Mouse (Mus musculus) cerebellum, postnatal 14 days (tissue): ENCODE measurements around the gene F2rl1.

Experiments used
- DNase-seq, 2 experiments: peaks; one replicate each; pipeline ENCODE4 v3.0.0; 2021; ENCODE audit warnings: mixed read lengths in 2 of 2

Gene F2rl1

DNA sequence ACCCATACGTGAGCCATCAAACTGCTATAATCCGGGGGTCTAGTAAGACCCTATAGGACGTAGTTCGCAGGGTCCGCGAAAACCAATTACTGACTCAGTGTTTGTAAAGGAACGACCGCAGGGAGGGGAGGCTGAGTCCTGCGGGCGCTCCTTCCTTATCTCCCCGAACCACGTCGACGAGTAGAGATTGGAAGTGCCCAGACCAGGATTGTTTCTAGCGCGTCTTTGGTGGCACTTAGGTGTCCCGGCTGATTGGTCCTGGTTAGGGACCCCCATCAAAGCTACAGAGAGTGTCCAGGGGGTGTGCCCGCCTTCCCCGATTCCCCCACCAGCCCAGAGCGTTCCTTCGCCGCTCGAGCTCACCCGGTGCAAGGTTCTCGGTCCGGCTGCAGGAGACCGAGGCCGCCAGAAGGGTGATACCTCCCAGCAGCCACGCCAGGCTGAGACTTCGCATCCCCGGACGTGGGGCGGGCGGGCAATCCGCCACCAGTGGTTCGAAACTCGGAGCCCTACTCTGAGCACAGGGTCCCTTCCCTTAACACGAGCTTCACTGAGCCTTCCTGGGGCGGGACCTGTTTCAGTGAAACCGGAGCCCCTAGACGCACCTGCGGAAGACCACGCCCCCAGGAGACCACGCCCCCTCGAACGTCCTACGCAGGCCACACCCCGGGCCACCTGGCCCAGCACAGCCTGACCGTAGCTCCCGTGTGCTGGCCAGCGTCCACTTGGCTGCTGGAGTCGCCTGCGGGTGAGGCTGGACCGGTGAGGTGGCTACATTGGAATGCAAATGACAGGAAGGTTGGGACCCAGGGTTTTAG, at the start of gene F2rl1:
Gene F2rl1 (minus strand): TSS at position 554 of the 818 bp plus-strand sequence.
- DNase-seq: peak; percentile 59 to 68

DNA sequence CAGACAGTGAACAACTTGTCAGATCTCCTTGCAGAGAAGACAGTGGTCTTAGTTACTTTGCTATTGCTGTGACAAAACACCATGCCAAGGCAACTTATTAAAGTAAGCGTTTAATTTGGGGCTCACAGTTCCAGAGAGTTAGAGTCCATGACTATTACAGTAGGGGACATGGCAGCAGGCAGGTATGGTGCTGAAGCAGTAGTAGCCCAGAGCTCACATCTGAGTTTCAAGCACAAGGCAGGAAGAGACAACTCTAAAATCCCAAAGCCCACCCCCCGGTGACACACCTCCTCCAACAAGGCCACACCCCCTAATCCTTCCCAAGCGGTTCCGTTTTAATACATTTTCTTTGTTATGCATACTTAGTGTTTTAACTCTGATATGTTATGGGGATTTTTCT, 45.9 kb upstream of the F2rl1 start:
- no peak for DNase-seq

DNA sequence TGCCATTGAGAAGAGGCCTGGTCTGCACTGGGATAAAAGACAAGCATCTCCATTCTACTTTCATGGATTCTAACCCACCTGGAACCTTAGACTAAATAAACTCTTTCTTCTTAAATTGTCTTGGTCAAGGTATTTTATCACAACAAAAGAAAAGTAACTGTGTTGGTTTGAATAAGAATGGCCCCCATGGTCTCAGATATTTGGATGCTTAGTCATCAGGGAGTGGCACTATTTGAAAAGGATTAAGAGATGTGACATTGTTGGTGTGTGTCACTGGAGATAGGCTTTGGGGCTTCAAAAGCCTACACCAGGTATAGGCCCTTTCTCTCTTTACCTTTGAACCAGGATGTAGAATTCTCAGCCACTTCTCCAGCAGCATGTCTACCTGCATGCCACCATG, 44.3 kb upstream of the F2rl1 start:
- DNase-seq: no peak

DNA sequence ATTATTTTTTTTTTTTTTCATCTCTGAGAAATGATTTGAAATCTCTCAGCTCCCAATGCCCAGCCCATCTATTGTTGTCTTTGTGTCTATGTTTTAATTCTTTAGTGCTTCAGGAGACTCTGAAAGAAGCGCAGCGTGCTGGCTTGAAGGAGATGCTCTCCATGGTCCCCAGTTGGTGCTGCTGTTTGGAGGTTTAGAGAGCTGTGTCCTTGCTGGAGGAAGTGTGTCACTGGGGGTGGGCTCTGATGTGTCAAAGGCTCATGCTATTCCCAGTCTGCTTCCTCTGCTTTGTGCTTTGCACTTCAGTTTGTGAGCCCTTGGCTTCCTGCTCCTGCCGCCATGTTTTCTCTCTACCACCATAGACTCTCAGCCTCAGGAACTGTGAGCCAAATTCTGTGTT, 43.3 kb upstream of the F2rl1 start:
- DNase-seq: no peak

DNA sequence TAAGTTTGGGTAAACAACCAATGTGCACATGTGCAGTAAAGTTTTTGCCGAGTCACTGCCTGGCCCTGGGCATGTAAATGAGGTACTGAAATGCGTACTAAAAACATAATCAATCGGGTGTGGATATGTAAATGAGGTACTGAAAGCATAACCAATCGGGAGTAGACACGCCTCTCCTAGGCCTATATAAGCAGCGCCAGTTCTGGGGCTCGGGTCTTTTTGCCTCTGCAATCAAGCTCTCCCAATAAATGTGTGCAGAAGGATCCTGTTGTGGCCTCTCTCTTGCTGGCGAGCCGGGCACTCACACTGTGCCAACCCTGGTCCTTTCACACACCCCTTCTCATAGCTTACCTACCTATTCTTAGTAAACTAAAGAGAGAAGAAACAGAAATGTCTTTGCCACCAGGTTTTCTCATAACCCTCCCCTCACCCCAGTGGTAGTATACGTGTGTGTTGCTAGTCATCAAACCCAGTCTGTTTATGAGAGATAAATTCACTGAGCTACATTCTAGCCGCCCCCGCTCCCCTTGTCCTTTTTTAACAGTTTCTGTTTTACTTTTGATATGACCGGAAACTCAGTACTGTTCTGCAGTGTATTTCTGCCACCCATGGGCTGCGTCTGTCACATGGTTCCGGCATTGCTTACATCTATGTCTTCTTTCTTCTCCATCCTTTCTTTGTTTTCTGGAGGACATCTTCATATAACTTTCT, 42.0 kb upstream of the F2rl1 start:
- DNase-seq: no peak

DNA sequence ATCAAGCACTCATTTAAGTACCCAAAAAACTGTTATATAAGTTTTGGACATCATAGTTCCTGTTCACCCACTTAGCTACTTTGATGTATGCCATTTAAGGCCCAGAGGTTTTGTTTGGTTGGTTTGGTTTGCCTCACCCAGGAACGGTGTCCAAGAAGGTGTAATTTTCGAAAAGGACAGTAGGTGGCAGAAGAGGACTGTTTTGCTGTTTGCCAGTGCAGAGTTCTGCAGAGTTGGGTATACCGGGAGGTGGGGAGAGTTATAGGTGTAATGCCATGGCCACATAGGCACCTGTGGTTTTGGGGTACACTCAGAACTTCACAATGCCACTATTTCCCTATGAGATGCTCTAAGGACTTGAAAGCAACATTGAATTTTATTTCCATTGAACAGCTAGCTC, 38.7 kb upstream of the F2rl1 start:
- DNase-seq: peak; percentile 85 to 91

DNA sequence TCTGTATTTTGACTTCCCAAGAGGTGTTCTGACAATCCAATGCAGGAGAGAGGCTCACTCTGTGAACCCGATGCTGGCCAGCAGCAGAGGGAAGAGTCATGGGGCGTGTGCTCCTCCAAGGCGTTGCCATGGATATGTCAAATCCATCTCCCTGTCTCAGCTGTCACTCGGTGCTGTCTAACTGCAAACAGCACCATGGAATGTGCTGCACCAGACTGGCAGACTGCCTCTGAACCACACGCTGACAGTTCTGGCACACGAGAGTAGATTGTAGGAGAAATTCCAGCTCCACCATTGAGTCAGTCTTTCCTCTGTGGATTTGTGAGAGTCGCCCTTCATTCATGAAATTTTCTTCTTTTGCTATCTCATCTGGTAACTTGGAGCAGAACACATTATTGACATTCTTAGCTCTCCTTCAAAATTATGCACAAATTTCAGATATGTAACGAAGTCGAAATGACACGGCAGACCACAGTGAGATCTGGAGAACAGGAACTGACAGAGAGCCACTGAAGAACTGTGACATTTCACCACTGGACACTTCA, 38.1 kb upstream of the F2rl1 start:
- DNase-seq: peak; percentile 32 to 55

DNA sequence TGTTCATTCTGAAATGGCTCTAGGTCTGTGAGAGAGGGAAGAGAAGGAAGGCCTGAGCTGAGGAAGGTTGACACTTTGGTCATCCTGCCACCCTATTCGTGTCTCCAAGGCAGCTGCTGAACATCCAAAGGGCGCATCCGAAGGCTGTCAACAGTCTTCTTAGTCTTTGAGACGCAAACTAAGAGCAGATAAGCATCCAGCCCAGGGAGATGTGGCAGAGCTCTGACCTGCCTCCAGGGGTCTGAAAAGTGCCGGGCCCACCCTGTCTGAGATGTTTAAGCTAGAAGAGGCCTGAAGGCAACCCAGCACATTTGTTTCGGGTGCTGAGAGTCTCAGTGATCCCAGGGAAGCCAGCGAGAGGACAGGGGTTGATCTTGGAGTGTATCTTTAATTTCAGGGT, 32.3 kb upstream of the F2rl1 start:
- DNase-seq: no peak

DNA sequence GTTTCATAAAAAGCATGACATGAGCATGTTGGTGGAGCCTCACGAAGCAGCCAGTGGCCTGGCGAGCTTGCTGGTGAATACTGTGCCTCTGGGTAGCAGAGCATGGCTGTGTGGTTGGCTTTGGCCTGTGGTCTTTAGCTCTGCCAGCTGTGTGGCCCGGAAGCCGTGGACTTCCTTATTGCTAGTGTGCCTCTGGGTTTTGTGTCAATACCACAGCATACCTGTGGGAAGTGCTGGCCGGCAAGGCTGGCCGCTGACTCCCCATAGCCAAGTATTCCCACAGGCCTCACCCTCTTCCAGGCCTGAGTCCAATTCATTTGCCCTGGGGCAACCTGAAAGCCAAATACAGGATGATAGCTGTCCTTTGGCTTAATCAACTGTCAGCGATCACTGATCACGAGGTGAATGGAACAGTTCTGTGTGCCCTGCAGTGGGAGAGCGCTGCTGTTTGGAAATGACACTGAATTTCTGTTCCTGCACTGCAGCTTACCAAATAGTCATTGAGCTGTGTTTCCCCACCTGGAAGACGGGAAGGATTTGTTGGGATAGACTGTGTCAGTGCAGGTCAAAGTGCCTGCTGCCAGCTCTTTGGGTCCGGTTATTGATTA, 29.0 kb upstream of the F2rl1 start:
- no peak for DNase-seq

DNA sequence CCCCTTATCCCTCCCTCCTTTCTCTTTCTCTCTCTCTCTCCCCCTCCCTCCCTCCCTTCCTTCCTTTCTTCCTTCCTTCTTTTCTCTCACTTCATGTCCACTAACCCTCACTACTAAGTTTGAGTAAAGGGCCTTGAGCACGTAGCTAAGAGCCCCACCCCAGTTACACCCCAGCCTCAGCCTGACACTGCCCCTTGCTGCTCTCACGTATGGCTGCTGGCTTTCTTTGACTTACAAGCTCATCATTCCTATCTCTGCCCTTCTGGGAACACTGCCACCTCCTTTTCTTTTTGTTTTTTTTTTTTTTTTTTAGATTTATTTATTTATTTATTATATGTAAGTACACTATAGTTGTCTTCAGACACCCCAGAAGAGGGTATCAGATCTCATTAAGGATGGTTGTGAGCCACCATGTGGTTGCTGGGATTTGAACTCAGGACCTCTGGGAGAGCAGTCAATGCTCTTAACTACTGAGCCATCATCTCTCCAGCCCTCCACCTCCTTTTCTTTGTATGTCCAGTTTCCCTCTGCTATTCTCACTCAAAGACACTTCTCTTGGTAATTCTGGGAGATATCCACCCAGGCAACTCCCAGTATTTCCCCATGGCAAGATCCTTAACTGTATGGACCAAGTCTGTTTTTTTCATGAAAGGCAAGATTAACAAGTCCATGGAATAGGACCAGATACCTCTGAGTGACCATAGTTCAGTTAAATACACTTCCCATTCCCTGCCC, 25.8 kb upstream of the F2rl1 start:
- no peak for DNase-seq

DNA sequence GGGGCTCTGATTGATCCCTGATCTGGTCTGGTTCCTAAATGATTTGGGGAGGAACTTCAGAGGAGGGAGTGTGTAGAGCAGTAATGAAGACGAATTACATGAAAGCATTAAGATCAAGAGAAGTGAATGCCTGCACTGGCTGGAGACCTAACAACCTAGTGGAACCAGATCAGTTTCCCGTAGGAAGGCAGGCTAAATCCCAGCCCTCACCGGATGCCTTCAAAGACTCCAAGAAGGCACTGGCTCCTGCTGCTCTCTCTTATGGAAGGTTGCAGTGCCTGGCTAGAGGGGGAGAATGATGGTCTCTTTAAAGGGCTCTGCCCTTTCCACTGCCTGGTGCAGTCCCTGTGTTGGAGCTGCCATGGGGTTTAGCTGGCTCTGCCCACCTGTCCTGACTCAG, 24.4 kb upstream of the F2rl1 start:
- DNase-seq: no peak

DNA sequence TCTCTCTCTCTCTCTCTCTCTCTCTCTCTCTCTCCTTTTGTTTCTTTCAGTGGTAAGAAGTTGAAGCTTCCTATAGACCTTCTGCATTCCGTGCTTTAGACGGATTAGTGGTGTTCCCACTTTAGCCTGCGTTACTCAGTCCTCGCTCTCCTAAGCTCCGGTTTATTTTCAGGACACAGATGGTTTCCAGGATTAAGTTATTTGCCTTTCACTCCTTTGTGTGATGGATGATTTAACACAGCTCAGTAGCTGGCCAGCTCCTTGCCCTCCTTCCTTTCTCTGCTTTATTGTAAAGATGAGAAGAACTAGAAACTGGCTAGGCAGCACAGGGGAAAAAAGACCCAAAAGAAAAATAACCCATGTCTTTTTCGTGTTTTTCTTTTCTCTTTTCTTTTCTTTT, 23.8 kb upstream of the F2rl1 start:
- DNase-seq: no peak

DNA sequence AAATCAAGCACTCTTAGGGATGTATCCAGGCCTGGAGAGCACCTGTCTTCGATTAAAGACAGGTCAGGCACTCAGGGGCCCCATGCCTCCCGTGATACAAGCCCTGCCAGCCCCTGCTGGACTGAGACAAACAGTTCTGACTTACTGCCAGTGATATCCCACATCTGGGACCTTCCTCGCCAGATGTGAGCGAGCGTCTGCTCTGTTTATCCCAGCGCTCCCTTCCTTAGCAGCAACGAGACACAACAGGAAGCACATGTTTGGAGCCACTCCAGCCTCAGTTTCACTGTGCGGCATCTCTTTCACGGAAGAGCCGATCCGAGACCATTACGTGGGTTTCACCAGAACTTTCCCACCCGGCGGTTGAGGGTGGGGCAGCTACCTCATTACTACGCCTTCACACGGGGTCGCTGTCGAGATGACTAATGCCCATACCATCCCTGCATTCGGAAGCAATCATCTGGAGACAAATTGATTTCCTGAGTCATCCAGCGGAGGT, 23.3 kb upstream of the F2rl1 start:
- no peak for DNase-seq

DNA sequence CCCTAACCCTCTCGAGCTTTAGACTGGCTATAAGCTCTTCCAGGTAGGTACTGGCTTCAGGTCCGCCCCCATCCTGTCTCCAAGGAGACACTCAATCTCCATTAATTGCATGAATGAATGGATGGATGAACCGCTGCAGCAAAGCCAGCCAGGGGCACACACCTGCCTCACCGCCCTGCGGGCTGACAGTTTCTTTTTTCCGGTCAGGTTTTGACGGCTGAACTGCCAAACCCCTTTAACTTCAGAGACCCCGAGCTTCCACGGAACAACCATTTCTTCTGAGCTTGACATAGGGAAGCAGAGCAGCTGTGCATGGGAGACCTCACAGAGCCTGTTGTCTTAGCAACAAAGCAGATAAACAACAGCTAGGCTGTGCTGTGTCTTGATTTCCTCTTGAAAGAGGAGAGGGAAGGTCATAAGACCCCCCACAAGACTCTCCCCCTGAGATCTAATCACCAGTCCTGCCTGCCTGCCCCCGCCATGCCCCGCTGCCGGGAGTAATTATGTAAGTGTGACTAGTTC, 22.1 kb upstream of the F2rl1 start:
- no peak for DNase-seq

DNA sequence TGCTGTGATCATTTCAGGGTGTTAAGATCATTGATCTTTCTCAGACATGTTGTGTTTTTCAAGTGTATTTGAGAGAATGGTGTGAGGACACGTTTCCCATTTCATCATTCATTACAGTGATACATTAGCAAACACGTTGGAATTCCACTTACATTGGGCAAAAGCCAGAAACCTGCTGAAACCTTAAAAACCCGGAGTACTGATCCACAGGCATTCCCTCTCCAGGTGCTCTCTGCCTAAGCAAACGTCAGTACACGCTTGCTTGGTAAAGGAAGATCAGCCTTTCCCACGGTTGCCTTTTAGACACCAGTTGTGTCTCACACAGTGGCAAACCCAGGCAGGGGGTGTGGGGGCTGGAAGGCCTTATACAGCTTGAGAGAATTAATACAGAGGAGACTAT, 21.2 kb upstream of the F2rl1 start:
- no peak for DNase-seq

DNA sequence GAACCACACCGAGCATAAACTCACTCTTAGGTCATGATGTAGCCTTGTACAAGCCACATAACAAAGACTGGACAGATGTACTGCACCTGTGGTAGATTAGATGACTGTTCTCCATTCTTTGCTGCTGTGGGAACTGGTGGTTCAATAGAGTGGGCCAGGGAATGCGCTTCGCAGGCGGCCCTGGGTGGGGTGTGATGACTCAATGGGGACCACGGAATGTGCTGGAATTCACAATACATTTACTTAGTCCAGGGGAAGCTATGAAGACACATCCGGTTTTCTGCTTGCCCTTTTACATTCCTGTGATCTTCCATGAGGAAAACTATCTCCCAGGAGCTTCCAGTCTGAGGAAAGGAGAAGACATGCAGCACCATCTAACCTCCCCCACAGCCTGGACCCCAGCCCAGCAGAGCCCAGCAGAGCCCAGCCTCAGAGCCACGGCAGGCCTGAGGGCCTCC, 20.7 kb upstream of the F2rl1 start:
- DNase-seq: no peak

DNA sequence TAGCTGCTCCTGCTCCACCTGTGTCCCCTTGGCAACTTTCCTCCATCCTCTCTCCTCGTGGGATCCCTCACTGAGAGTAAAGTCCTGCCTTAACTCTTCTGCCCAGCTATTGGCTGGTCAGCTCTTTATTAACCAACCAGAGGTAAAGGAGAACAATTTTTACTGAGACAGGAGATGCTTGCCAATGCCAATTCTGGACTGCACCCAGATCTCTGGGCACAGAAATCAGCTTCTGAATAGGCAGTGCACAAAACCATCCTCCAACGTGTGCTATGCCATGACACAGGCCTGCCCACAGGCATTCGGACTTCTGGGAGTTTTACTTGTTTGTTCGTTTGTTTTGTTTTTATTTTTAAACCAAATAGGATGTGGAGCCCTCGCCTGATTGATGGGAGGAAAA, 13.0 kb upstream of the F2rl1 start:
- peak; percentile 37 to 42 for DNase-seq

DNA sequence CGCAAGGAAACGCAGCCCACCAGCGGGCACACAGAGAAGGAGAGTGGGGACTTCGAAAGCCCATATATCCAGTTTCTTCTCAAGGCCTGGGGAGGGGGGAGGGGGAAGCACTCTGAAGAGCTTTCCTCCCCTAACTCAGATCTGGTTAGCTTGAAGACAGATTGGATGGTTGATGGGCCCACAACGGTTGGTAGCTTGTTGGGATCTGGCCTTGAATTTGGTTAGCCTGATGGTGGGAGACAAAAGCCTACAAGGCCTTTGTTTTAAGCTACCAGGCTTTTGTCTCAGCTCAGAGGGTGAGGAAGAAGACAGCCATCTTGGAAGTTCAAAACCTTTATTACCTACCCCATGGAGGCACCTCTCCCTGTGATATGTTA, 11.1 kb upstream of the F2rl1 start:
- DNase-seq: no peak

DNA sequence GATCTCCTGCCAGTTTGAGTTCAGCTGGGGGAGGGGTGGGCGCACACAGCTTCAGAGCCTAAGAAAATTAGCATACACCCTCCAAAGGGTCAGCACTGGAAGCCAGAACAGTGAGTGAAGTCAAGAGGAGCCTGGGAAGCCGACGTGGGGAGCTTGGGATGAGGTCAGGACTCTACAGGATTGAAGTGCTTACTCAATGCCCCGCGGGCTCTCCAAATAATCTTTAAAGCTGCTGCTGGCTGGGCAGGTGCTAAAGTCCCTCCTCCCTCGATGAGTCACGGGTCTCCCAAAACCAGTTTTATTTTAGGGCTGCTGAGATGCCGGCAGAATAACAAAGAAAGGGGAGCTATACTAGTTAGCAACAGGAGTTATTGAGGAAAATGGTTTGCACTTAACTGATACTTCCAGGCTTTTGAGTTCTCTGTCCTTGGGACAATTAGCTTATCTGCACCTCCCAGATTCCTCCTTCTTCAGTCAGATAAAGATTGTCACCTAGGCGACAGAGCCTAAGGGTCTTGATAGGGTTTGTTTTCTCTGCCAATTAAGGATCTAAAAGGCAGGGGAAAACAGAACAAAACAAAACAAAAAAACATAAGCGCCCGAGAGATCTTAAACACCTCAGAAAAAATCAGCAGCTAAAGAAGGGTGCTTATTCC, 10.6 kb upstream of the F2rl1 start:
- no peak for DNase-seq

DNA sequence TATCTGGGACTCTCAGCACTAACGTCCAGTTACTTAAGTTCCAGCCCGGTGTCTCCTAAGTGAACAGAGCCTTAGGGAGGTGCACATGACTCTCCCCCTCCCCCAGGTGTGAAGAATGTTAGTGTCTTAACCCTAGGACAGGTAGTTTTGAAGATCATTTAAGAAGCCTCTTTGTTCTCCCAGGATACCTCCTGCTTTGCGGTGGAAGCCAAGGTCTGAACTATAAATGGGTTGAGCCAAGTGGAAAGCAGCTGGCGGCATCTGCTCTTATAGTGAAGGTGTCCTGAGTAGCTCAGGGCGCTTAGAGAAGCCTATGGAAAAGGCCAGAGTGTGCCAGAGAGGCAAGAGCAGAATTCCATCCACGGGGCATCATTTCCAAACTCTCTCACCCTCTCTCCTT, 10.0 kb upstream of the F2rl1 start:
- no peak for DNase-seq

DNA sequence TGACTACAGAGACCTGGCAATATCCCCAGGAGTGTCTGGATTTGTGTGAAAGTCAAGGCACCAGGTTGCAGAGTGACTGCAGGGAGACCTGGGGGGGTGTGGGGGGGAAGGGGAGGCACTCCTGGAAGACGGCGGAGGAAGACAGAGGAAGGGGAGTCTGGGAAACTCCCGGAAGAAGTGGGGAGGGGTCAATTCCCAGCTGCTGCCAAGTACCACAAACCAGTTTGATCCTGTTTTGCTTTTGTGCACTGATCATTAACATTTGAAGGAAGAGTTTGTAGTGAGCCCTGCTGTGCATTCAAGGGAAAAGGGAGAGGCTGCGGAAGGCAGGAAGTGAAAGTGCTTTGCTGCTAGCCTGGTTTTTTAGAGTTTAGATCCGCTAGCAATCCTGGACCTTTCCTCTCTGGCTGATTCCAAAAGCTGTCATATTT, 9.1 kb upstream of the F2rl1 start:
- no peak for DNase-seq

DNA sequence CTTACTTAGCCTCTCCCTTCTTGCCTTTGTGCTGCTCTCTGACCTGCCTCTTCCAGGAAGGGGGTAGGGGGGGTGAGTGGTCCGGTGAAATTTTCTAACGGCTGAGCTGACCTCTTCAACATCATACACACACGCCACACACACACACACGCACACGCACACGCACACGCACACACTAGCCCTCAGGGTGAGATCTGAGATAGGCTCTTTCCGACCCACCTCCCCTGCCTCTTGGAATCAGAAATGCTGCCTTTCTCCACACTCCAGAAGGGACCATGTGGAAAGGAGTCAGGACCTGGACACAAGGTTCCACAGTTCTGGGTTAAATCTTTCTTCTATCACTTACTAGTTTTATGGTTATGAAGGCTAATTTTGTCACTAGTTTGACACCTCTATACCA, 8.6 kb upstream of the F2rl1 start:
- DNase-seq: no peak
